Mouse (Mus musculus) neutrophil, adult 5-6 weeks (primary cell): ENCODE data around the gene Cat. TPM values are rescaled to one million over a fixed set of nuclear protein-coding genes. Genes with fewer than 3 reads are reported as not detected.

Source experiments
- total RNA-seq: library from RNA; stranded (forward); fragments of 200-1000 nt; gene quantifications from 2 replicates; pipeline ENCODE4 v1.2.3, GENCODE M21; 2017

The Cat gene
- total RNA-seq, 1 experiment from 2014 or later = 89.6 TPM

Other genes with a start within 250 kb of the Cat start
- 1.2 and 2.7 TPM in 2 replicates for gene Ehf, start 181.9 kb downstream of the Cat start, total RNA-seq
- 0.12 TPM in 1 of 2 replicates, not detected in the other for gene Elf5, start 73.5 kb downstream of the Cat start, total RNA-seq
- gene Abtb2, start 81.2 kb upstream of the Cat start, total RNA-seq = 27.9 and 31.3 TPM in 2 replicates